Mouse (Mus musculus): Measurements from ENCODE around the gene Lrrc25.

DNA sequence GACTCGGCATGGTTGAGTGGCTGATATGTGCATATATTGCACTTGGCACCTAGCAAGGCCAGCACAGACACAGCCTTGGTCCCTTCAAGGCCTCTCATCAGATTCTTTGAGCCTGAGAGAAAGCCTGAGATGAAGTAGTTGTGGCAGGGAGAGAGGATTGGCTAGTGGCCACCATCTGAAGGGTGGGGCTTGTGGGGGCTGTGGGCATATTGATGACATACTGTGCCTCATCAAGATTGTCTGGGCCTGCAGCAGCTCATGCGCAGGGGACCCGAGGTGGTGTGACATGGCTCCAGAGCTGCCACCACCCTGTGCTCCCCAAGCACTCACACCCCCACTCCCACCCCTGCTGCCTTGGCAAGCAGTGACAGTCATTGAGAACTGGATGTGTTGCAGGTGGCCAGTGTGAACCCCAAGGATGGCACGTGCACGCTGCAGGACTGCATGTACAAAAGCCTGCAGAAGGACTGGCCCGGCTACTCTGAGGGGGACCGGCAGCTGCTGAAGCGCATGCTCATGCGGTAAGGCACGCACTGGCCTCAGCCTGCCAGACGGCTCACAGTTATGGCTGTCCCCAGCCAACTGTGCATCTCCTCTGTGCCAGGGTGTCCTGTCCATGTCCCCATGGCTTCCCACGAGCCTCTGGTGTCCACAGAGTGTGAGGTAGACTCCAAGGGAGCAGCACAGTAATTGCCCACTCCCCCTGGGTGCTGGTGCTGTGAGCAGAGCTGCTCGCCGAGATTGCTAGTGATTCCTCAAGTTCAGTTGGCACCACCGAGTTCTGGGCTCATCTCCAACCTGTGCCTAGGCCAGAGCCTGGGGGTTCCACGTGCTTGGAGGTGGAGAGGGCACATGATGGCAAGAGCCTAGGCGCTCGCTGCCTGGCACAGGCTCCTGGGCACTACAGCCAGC is 32.2 kb upstream of the Lrrc25 start:
- no peak for TF ChIP-seq CTCF (IDR thresholded peaks at IDR 0.05; ENCODE audit: low read depth, low read length)
- no peak for TF ChIP-seq POLR2A (IDR thresholded peaks at IDR 0.05; ENCODE audit: extremely low read depth, insufficient read depth, low read length)

Data from liver, adult 2 months (tissue).